Mouse (Mus musculus): ENCODE data around the gene Usp53. TPM values are rescaled to one million over a fixed set of nuclear protein-coding genes. Genes with fewer than 3 reads are reported as not detected.

Usp53 gene
- polyA plus RNA-seq, 1 experiment = 18.3 TPM

GRCm38 (mm10) chr3:123007386-123007785 lies 23.1 kb upstream of the Usp53 start:
- Histone ChIP-seq H3K27ac (ENCODE audit: insufficient read depth, low read length) (no peak overlapping the region), H3K4me1 (ENCODE audit: control insufficient read depth, insufficient read depth, low read length) (no peaks in the 10 kb centered on the region), H3K4me3 (replicated peaks; ENCODE audit: insufficient read depth, low read depth, low read length) (no peak overlapping the region), H3K27me3 (ENCODE audit: control insufficient read depth, insufficient read depth, low read length) (no peaks in the 10 kb centered on the region)
- no peak for TF ChIP-seq CTCF (IDR thresholded peaks at IDR 0.05; ENCODE audit: borderline replicate concordance, insufficient read depth, low read depth, low read length)
- DNase-seq = no peak
- 84% methylated on average over 10 of the region's 10 CpGs for WGBS

GRCm38 (mm10) chr3:123001053-123001452 lies 16.7 kb upstream of the Usp53 start:
- TF ChIP-seq POLR2A (IDR thresholded peaks at IDR 0.05; ENCODE audit: borderline replicate concordance, insufficient read depth, low read length) = no peak
- TF ChIP-seq CTCF (IDR thresholded peaks at IDR 0.05; ENCODE audit: borderline replicate concordance, insufficient read depth, low read depth, low read length) = no peak
- DNase-seq = peak in 1 of 2 experiments; percentile 10
- H3K4me3 ChIP-seq (replicated peaks; ENCODE audit: insufficient read depth, low read depth, low read length) = no peak overlapping the region
- no peak overlapping the region for H3K27ac ChIP-seq (ENCODE audit: insufficient read depth, low read length)
- no peaks in the 10 kb centered on the region for H3K4me1 ChIP-seq (ENCODE audit: control insufficient read depth, insufficient read depth, low read length)
- 41% methylated on average over 3 of the region's 3 CpGs for WGBS
- no peaks in the 10 kb centered on the region for H3K27me3 ChIP-seq (ENCODE audit: control insufficient read depth, insufficient read depth, low read length)

GRCm38 (mm10) chr3:122998511-122998910 lies 14.2 kb upstream of the Usp53 start:
- Histone ChIP-seq H3K4me3 (replicated peaks; ENCODE audit: insufficient read depth, low read depth, low read length) (no peak overlapping the region), H3K4me1 (ENCODE audit: control insufficient read depth, insufficient read depth, low read length) (no peaks in the 10 kb centered on the region), H3K27ac (ENCODE audit: insufficient read depth, low read length) (no peak overlapping the region), H3K27me3 (ENCODE audit: control insufficient read depth, insufficient read depth, low read length) (no peaks in the 10 kb centered on the region)
- TF ChIP-seq CTCF (IDR thresholded peaks at IDR 0.05; ENCODE audit: borderline replicate concordance, insufficient read depth, low read depth, low read length) (no peak), POLR2A (IDR thresholded peaks at IDR 0.05; ENCODE audit: borderline replicate concordance, insufficient read depth, low read length) (no peak)
- 80% methylated on average over 8 of the region's 8 CpGs for WGBS
- no peak for DNase-seq

GRCm38 (mm10) chr3:122996968-122997367 lies 12.7 kb upstream of the Usp53 start:
- Histone ChIP-seq H3K4me1 (ENCODE audit: control insufficient read depth, insufficient read depth, low read length) (no peaks in the 10 kb centered on the region), H3K27ac (ENCODE audit: insufficient read depth, low read length) (no peak overlapping the region), H3K27me3 (ENCODE audit: control insufficient read depth, insufficient read depth, low read length) (no peaks in the 10 kb centered on the region), H3K4me3 (replicated peaks; ENCODE audit: insufficient read depth, low read depth, low read length) (no peak overlapping the region)
- WGBS = 89% methylated on average over 1 of the region's 1 CpGs
- TF ChIP-seq POLR2A (IDR thresholded peaks at IDR 0.05; ENCODE audit: borderline replicate concordance, insufficient read depth, low read length) (no peak), CTCF (IDR thresholded peaks at IDR 0.05; ENCODE audit: borderline replicate concordance, insufficient read depth, low read depth, low read length) (no peak)
- DNase-seq = no peak

- no peak for TF ChIP-seq POLR2A (IDR thresholded peaks at IDR 0.05; ENCODE audit: borderline replicate concordance, insufficient read depth, low read length)
- TF ChIP-seq CTCF (IDR thresholded peaks at IDR 0.05; ENCODE audit: borderline replicate concordance, insufficient read depth, low read depth, low read length) = no peak
- H3K27ac ChIP-seq (ENCODE audit: insufficient read depth, low read length) = no peak overlapping the region
- no peaks in the 10 kb centered on the region for H3K4me1 ChIP-seq (ENCODE audit: control insufficient read depth, insufficient read depth, low read length)
- 92% methylated on average over 11 of the region's 11 CpGs for WGBS
- no peaks in the 10 kb centered on the region for H3K27me3 ChIP-seq (ENCODE audit: control insufficient read depth, insufficient read depth, low read length)
- H3K4me3 ChIP-seq (replicated peaks; ENCODE audit: insufficient read depth, low read depth, low read length) = no peak overlapping the region
- DNase-seq = no peak
Measured at GRCm38 (mm10) chr3:122986906-122987305, 2.6 kb upstream of the Usp53 start.

GRCm38 (mm10) chr3:122986386-122986785 lies 2.1 kb upstream of the Usp53 start:
- H3K27me3 ChIP-seq (ENCODE audit: control insufficient read depth, insufficient read depth, low read length) = no peaks in the 10 kb centered on the region
- no peak for DNase-seq
- TF ChIP-seq POLR2A (IDR thresholded peaks at IDR 0.05; ENCODE audit: borderline replicate concordance, insufficient read depth, low read length) (no peak), CTCF (IDR thresholded peaks at IDR 0.05; ENCODE audit: borderline replicate concordance, insufficient read depth, low read depth, low read length) (no peak)
- no peak overlapping the region for H3K4me3 ChIP-seq (replicated peaks; ENCODE audit: insufficient read depth, low read depth, low read length)
- WGBS = 58% methylated on average over 1 of the region's 1 CpGs
- no peak overlapping the region for H3K27ac ChIP-seq (ENCODE audit: insufficient read depth, low read length)
- H3K4me1 ChIP-seq (ENCODE audit: control insufficient read depth, insufficient read depth, low read length) = no peaks in the 10 kb centered on the region

- no peaks in the 10 kb centered on the region for H3K4me1 ChIP-seq (ENCODE audit: control insufficient read depth, insufficient read depth, low read length)
Measured at GRCm38 (mm10) chr3:122985183-122985944, 1.1 kb upstream of the Usp53 start.

GRCm38 (mm10) chr3:122983849-122984248 lies 461 bp downstream of the Usp53 start:
- Histone ChIP-seq H3K27me3 (ENCODE audit: control insufficient read depth, insufficient read depth, low read length) (no peaks in the 10 kb centered on the region), H3K4me3 (replicated peaks; ENCODE audit: insufficient read depth, low read depth, low read length) (peak overlapping the region; percentile 95), H3K27ac (ENCODE audit: insufficient read depth, low read length) (peak overlapping the region; percentile 85), H3K4me1 (ENCODE audit: control insufficient read depth, insufficient read depth, low read length) (no peaks in the 10 kb centered on the region)
- TF ChIP-seq CTCF (IDR thresholded peaks at IDR 0.05; ENCODE audit: borderline replicate concordance, insufficient read depth, low read depth, low read length) = no peak
- no peak for TF ChIP-seq POLR2A (IDR thresholded peaks at IDR 0.05; ENCODE audit: borderline replicate concordance, insufficient read depth, low read length)
- WGBS = under 1% methylated on average over 30 of the region's 30 CpGs
- DNase-seq = no peak

More at GRCm38 (mm10) chr3:122985183-122985944, 1.1 kb upstream of the Usp53 start:
- no peak for TF ChIP-seq CTCF (IDR thresholded peaks at IDR 0.05; ENCODE audit: borderline replicate concordance, insufficient read depth, low read depth, low read length)
- TF ChIP-seq POLR2A (IDR thresholded peaks at IDR 0.05; ENCODE audit: borderline replicate concordance, insufficient read depth, low read length) = no peak
- 0 out of 2 replicates have a peak overlapping the region, but pooled peaks have one; percentile 91 for H3K27ac ChIP-seq (ENCODE audit: insufficient read depth, low read length)
- peak overlapping the region; percentile 60 for H3K4me3 ChIP-seq (replicated peaks; ENCODE audit: insufficient read depth, low read depth, low read length)
- DNase-seq = peak in 1 of 2 experiments; percentile 18
- 18% methylated on average over 13 of the region's 13 CpGs for WGBS
- H3K27me3 ChIP-seq (ENCODE audit: control insufficient read depth, insufficient read depth, low read length) = no peaks in the 10 kb centered on the region
